Mouse (Mus musculus): ENCODE results near the gene Fam178b.

Fam178b gene

DNA sequence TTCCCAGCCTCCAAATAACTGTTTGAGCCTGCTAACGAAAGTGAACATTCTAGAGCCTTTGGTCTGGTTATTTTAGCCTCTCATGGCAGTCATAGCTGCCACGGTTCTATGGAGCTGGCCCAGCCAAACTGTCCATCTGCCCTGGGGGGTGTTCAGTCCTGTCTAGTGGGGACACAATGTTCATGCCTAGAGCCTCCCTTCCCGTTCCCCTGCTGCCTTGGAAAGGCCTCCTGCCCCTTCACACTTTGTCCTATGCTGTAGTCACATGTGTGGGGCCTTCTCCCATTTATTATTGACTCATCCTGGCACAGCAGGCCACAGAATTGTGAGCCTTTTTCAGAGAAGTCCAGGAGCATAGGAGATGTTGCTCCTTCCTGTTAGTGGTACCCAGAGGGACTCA lies 164.7 kb downstream of the Fam178b start:
- no peak for DNase-seq (ENCODE audit: low read depth)

DNA sequence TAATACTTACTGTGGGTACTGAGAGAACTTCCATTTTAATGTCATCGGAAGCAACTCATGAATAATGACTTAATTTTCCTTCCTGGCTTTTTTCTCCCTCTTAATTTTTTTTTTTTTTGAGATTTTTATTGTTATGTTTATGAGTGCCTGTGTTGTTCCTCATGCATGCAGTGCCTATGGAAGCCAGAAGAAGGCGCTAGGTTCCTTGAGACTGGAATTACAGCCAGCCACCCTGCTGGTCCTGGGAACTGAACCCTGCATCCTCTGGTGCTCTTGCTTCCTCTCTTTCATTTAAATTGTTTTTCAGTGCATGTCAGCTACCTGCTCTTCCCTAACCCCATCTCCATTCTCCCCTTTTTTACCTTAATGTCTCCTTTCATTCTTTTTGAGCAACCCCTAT lies 169.3 kb downstream of the Fam178b start:
- DNase-seq (ENCODE audit: low read depth): no peak

DNA sequence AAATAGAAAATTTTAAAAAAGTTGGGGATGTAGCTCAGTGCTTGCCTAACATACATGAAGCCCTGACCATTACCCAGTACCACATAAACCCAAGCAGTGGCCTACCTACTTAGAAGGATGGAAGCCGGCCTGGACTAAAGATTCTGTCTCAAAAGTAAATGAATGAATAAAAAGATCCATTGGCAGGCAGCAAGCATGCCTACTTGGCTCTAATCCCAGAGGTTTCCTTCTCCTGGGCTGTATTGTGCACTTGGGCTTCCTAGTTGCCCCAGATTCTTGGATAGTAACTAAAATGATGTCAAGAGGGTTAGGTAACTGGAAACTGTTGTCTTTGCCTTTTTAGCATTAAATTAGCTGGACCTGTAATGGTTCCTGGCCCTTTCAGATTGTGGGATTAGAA lies 169.7 kb downstream of the Fam178b start:
- DNase-seq (ENCODE audit: low read depth): no peak

DNA sequence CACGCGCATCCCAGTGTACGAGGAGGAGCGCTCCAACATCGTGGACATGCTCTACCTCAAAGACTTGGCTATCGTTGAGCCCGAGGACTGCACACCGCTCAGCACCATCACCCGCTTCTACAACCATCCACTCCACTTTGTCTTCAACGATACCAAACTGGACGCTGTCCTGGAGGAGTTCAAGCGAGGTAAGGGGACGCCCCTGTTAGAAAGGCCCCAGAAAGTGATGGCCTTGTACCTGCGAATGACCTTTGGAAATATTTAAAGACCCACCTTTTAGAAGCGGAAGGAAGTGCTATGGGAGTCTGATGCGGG lies 170.1 kb downstream of the Fam178b start:
- DNase-seq (ENCODE audit: low read depth): no peak
